Mouse (Mus musculus): ENCODE data around the gene Cfap126. TPM values are rescaled to one million over a fixed set of nuclear protein-coding genes. Genes with fewer than 3 reads are reported as not detected.
"Not testable (repeated sequence)": the region's sequence is repeated elsewhere in the genome, so short reads cannot be mapped to it uniquely, and the experiment has no call there.

Cfap126 gene
- polyA plus RNA-seq, 1 experiment from 2014 or later: 2.6 TPM

DNA sequence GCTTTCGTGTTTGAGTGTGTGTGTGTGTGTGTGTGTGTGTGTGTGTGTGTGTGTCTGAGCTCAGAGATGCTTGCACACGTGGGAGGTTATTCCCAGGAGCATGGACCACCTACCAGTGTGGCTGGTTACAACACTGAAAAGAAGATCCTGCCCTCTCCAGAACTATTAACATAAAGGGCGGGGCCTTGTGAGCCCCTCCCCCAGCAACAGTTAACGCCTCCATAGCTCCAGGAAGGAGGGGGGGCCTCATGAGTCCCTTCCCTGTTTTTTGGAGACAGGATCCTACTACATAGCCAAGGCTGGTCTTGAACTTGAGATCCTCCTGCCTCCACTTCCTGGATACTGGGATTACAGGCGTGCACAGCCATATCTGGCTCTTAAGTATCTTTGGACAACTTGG lies 8.1 kb downstream of the Cfap126 start:
- no peaks in the 10 kb centered on the region for H3K9me3 ChIP-seq (ENCODE audit: control insufficient read depth, low read depth, low read length)
- H3K4me3 ChIP-seq (ENCODE audit: low read depth, low read length): no peak overlapping the region
- no peak overlapping the region for H3K9ac ChIP-seq (replicated peaks; ENCODE audit: low read depth, low read length)
- 0 out of 2 replicates have a peak, but pooled peaks cover 2% of the 10 kb centered on the region for H3K4me1 ChIP-seq (ENCODE audit: control insufficient read depth, insufficient read depth, low read length)
- H3K36me3 ChIP-seq (ENCODE audit: control insufficient read depth, insufficient read depth, low read length): no peaks in the 10 kb centered on the region
- no peak overlapping the region for H3K27ac ChIP-seq (ENCODE audit: low read length)
- H3K27me3 ChIP-seq (ENCODE audit: control insufficient read depth, insufficient read depth, low read length): no peaks in the 10 kb centered on the region
- WGBS: 44% methylated on average over 5 of the region's 5 CpGs
- H3K4me2 ChIP-seq (replicated peaks; ENCODE audit: low read depth, low read length): no peak overlapping the region
- ATAC-seq (ENCODE audit: insufficient number of reproducible peaks, insufficient read depth, low FRiP score, low read depth): no peak

DNA sequence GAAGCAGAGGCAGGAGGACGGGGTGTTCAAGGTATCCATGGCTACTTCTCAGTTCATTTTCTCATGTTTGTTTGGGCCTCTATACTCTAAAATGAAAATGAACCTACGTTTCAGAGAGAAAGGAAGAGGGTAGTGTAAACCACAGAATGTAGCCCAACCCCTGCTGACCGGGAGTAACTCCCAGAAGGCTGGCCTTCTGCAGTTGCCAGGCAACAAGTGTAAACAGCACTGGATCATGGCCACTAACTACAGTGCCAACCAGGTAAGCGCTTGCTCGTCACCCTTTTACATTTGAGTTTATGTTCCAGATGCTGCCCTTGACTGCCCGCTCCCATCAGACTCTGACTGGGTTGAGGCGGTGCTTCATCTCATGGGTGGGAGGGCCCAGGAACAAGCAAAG lies 9.2 kb downstream of the Cfap126 start:
- 0 out of 2 replicates have a peak overlapping the region, but pooled peaks have one; percentile 5 for H3K4me2 ChIP-seq (replicated peaks; ENCODE audit: low read depth, low read length)
- 26% methylated on average over 7 of the region's 7 CpGs for WGBS
- no peak overlapping the region for H3K9ac ChIP-seq (replicated peaks; ENCODE audit: low read depth, low read length)
- H3K4me3 ChIP-seq (ENCODE audit: low read depth, low read length): no peak overlapping the region
- no peaks in the 10 kb centered on the region for H3K27me3 ChIP-seq (ENCODE audit: control insufficient read depth, insufficient read depth, low read length)
- no peaks in the 10 kb centered on the region for H3K9me3 ChIP-seq (ENCODE audit: control insufficient read depth, low read depth, low read length)
- 0 out of 2 replicates have a peak, but pooled peaks cover 4% of the 10 kb centered on the region for H3K36me3 ChIP-seq (ENCODE audit: control insufficient read depth, insufficient read depth, low read length)
- H3K27ac ChIP-seq (ENCODE audit: low read length): no peak overlapping the region
- peak; percentile 69; the same call in 1 of the 2 replicates for ATAC-seq (ENCODE audit: insufficient number of reproducible peaks, insufficient read depth, low FRiP score, low read depth)
- H3K4me1 ChIP-seq (ENCODE audit: control insufficient read depth, insufficient read depth, low read length): 0 out of 2 replicates have a peak, but pooled peaks cover 2% of the 10 kb centered on the region

DNA sequence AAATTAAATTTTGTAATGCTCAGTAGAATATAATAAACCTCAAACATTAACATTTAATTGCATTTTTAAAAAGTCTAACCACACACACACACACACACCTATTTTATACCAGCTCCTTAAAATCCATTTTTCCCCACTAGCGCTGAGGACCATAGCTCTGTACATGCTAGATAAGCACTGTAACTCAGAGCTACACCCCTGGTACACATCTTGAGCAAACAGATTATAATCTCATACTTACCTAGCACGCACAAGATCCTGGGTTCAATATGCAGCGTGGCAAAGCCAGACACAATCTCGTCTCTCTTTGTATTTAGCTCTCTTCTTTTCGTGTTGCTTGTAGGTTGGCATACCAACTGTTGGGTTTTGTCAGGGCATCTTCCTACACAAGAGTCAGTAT lies 10.7 kb downstream of the Cfap126 start:
- no peak for ATAC-seq (ENCODE audit: insufficient number of reproducible peaks, insufficient read depth, low FRiP score, low read depth)
- H3K27ac ChIP-seq (ENCODE audit: low read length): no peak overlapping the region
- H3K9ac ChIP-seq (replicated peaks; ENCODE audit: low read depth, low read length): no peak overlapping the region
- H3K36me3 ChIP-seq (ENCODE audit: control insufficient read depth, insufficient read depth, low read length): peaks cover 14% of the 10 kb centered on the region; the same call in 1 of the 2 replicates
- no peaks in the 10 kb centered on the region for H3K27me3 ChIP-seq (ENCODE audit: control insufficient read depth, insufficient read depth, low read length)
- H3K4me2 ChIP-seq (replicated peaks; ENCODE audit: low read depth, low read length): no peak overlapping the region
- no peak overlapping the region for H3K4me3 ChIP-seq (ENCODE audit: low read depth, low read length)
- H3K9me3 ChIP-seq (ENCODE audit: control insufficient read depth, low read depth, low read length): no peaks in the 10 kb centered on the region
- H3K4me1 ChIP-seq (ENCODE audit: control insufficient read depth, insufficient read depth, low read length): 0 out of 2 replicates have a peak, but pooled peaks cover 2% of the 10 kb centered on the region
- WGBS: 82% methylated on average over 5 of the region's 5 CpGs

DNA sequence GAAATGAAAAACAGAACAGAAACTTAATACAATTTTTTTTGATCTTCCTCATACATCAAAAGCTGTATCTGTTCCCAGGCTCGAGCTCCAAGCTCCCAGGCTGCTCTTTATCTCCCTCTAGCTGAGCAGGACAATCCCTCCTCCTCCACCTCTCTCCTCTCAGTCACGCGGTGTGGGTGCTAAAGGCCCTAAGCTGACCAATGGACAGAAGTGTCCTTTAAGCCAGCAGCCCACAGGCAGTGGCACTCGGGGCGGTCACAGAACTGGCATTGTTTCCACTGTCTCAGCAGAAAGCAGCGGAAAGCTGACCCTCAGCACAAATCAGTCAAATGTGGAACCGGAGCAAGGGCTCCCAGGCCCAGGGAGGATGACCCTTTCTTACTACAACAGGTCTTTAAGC lies 15.5 kb downstream of the Cfap126 start:
- H3K36me3 ChIP-seq (ENCODE audit: control insufficient read depth, insufficient read depth, low read length): peaks cover 42% of the 10 kb centered on the region
- H3K4me2 ChIP-seq (replicated peaks; ENCODE audit: low read depth, low read length): no peak overlapping the region
- no peaks in the 10 kb centered on the region for H3K9me3 ChIP-seq (ENCODE audit: control insufficient read depth, low read depth, low read length)
- no peak overlapping the region for H3K4me3 ChIP-seq (ENCODE audit: low read depth, low read length)
- WGBS: 68% methylated on average over 7 of the region's 7 CpGs
- no peak for ATAC-seq (ENCODE audit: insufficient number of reproducible peaks, insufficient read depth, low FRiP score, low read depth)
- no peaks in the 10 kb centered on the region for H3K4me1 ChIP-seq (ENCODE audit: control insufficient read depth, insufficient read depth, low read length)
- no peak overlapping the region for H3K27ac ChIP-seq (ENCODE audit: low read length)
- H3K9ac ChIP-seq (replicated peaks; ENCODE audit: low read depth, low read length): no peak overlapping the region
- no peaks in the 10 kb centered on the region for H3K27me3 ChIP-seq (ENCODE audit: control insufficient read depth, insufficient read depth, low read length)

DNA sequence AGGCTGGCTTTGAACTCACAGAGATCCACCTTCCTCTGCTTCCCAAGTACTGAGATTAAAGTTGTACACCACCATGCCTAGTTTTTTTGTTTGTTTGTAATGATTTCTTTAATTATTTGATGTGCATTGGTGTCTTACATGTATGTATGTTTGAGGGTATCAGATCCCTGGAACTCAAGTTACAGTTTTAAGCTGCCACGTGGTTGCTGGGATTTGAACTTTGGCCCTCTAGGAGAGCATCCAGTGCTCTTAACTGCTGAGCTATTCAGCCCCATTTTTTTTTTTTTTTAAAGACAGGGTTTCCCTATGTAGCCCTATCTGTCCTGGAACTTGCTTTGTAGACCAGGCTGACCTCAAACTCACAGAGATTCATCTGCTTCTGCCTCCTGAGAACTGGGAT lies 17.3 kb downstream of the Cfap126 start:
- H3K36me3 ChIP-seq (ENCODE audit: control insufficient read depth, insufficient read depth, low read length): peaks cover 56% of the 10 kb centered on the region
- H3K27ac ChIP-seq (ENCODE audit: low read length): no peak overlapping the region
- no peak overlapping the region for H3K4me3 ChIP-seq (ENCODE audit: low read depth, low read length)
- no peak overlapping the region for H3K9ac ChIP-seq (replicated peaks; ENCODE audit: low read depth, low read length)
- no peaks in the 10 kb centered on the region for H3K4me1 ChIP-seq (ENCODE audit: control insufficient read depth, insufficient read depth, low read length)
- H3K4me2 ChIP-seq (replicated peaks; ENCODE audit: low read depth, low read length): no peak overlapping the region
- no peaks in the 10 kb centered on the region for H3K27me3 ChIP-seq (ENCODE audit: control insufficient read depth, insufficient read depth, low read length)
- whole genome bisulfite sequencing: 79% methylated on average over 1 of the region's 1 CpGs
- no peak for ATAC-seq (ENCODE audit: insufficient number of reproducible peaks, insufficient read depth, low FRiP score, low read depth)
- no peaks in the 10 kb centered on the region for H3K9me3 ChIP-seq (ENCODE audit: control insufficient read depth, low read depth, low read length)

DNA sequence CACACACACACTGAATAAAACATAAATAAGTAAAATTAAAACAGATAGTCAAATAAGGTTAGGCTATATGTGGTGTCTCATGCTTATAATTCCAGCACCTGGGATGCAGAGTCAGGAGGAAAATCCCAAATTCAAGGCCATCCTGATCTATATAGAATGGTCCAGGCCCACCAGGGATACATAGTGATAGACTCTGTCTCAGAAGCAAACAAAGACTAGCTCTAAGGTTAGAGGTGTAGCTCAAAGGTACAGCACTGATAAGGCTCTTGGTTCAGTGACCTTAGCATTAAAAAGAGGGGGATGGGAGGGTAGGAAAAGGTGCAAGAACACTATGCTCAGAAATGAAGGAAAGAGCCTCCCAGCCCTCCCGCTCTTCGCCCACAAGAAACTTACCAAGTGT lies 21.9 kb downstream of the Cfap126 start:
- 96% methylated on average over 2 of the region's 2 CpGs for WGBS
- Histone ChIP-seq H3K4me3 (ENCODE audit: low read depth, low read length) (no peak overlapping the region), H3K9ac (replicated peaks; ENCODE audit: low read depth, low read length) (no peak overlapping the region), H3K9me3 (ENCODE audit: control insufficient read depth, low read depth, low read length) (no peaks in the 10 kb centered on the region), H3K4me2 (replicated peaks; ENCODE audit: low read depth, low read length) (no peak overlapping the region), H3K36me3 (ENCODE audit: control insufficient read depth, insufficient read depth, low read length) (peaks cover 67% of the 10 kb centered on the region), H3K27me3 (ENCODE audit: control insufficient read depth, insufficient read depth, low read length) (no peaks in the 10 kb centered on the region), H3K4me1 (ENCODE audit: control insufficient read depth, insufficient read depth, low read length) (no peaks in the 10 kb centered on the region), H3K27ac (ENCODE audit: low read length) (no peak overlapping the region)
- ATAC-seq (ENCODE audit: insufficient number of reproducible peaks, insufficient read depth, low FRiP score, low read depth): no peak

DNA sequence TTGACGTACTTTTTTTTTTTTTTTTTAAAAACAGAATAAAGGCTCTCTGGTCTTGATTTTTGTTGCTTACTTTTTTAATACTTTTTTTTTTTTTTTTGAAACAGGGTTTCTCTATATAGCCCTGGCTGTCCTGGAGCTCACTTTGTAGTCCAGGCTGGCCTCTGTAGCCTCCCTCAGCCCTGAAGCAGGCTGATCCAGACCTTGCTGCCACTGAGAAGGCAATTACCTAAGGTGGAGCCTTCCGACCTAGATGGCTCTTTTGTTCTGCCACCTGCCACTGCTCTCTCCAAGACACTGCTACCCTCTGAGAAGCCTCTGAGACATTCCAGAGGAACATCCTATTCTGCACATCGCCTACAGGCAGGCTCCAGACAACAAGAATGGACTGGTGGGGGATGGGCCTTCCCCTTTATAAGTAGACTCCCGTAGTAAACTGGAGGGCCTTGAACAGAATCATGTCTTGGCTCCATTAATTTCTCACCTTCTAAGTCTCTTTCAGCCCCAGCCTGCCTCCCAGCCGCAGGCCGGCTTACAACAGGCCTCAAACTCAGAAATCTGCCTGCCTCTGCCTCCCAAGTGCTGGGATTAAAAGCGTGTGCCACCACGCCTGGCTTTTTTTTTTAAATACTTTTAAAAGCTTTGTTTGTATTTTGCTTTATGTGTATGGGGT lies 23.9 kb downstream of the Cfap126 start:
- ATAC-seq (ENCODE audit: insufficient number of reproducible peaks, insufficient read depth, low FRiP score, low read depth); H3K4me3 ChIP-seq (ENCODE audit: low read depth, low read length); H3K4me1 ChIP-seq (ENCODE audit: control insufficient read depth, insufficient read depth, low read length); H3K9ac ChIP-seq (replicated peaks; ENCODE audit: low read depth, low read length); H3K27me3 ChIP-seq (ENCODE audit: control insufficient read depth, insufficient read depth, low read length); H3K27ac ChIP-seq (ENCODE audit: low read length); H3K9me3 ChIP-seq (ENCODE audit: control insufficient read depth, low read depth, low read length); H3K4me2 ChIP-seq (replicated peaks; ENCODE audit: low read depth, low read length): not testable (repeated sequence)
- 90% methylated on average over 8 of the region's 8 CpGs for WGBS
- H3K36me3 ChIP-seq (ENCODE audit: control insufficient read depth, insufficient read depth, low read length): peaks cover 73% of the 10 kb centered on the region

DNA sequence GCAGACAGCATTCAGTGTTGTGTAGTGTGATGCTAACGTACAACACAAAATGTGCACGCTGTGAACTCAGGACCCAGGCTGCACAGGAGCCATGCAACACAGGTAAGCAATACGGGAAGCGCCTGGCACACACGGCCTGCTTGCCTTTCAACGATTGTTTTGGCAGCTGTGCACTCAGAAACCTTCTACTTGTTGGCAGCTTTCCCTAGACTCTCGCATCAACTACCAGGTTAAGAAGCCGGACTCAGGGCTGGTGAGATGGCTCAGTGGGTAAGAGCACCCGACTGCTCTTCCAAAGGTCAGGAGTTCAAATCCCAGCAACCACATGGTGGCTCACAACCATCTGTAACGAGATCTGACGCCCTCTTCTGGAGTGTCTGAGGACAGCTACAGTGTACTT lies 29.3 kb downstream of the Cfap126 start:
- not testable (repeated sequence) for H3K4me2 ChIP-seq (replicated peaks; ENCODE audit: low read depth, low read length); H3K9me3 ChIP-seq (ENCODE audit: control insufficient read depth, low read depth, low read length); H3K4me3 ChIP-seq (ENCODE audit: low read depth, low read length); ATAC-seq (ENCODE audit: insufficient number of reproducible peaks, insufficient read depth, low FRiP score, low read depth); H3K27ac ChIP-seq (ENCODE audit: low read length); H3K9ac ChIP-seq (replicated peaks; ENCODE audit: low read depth, low read length); H3K4me1 ChIP-seq (ENCODE audit: control insufficient read depth, insufficient read depth, low read length); H3K27me3 ChIP-seq (ENCODE audit: control insufficient read depth, insufficient read depth, low read length)
- WGBS: 90% methylated on average over 9 of the region's 11 CpGs
- peaks cover 40% of the 10 kb centered on the region for H3K36me3 ChIP-seq (ENCODE audit: control insufficient read depth, insufficient read depth, low read length)
